Mouse (Mus musculus) G1E (cell line): ENCODE data around the gene G6pc3. TPM values are rescaled to one million over a fixed set of nuclear protein-coding genes. Genes with fewer than 3 reads are reported as not detected.
"Not testable (repeated sequence)": the region's sequence is repeated elsewhere in the genome, so short reads cannot be mapped to it uniquely, and the experiment has no call there.

Source experiments
- ATAC-seq: 2 replicates; pipeline ENCODE4 v1.8.0; 2016; ENCODE audit warnings: mild to moderate bottlenecking; ENCODE audit not compliant: insufficient number of reproducible peaks, poor library complexity, low FRiP score, severe bottlenecking; ENCODE audit errors: extremely low read depth
- DNase-seq: peaks from one replicate; pipeline ENCODE4 v3.0.0; 2012; ENCODE audit warnings: low spot score
- H3K27me3 ChIP-seq: 2 replicates; pipeline ENCODE4 v1.6.1; 2012; ENCODE audit warnings: mild to moderate bottlenecking, low read length, inconsistent platforms; ENCODE audit not compliant: insufficient read depth
- H3K36me3 ChIP-seq: replicated peaks from 2 replicates; pipeline ENCODE3; 2012; ENCODE audit warnings: mild to moderate bottlenecking, inconsistent platforms
- H3K4me1 ChIP-seq: 2 replicates; pipeline ENCODE4 v1.6.1; 2012; ENCODE audit warnings: low read depth, low read length, inconsistent platforms, mixed read lengths; ENCODE audit not compliant: insufficient read depth
- H3K4me3 ChIP-seq: 2 replicates; pipeline ENCODE4 v1.5.1; 2012; ENCODE audit warnings: low read depth, mild to moderate bottlenecking, inconsistent platforms, low read length, moderate library complexity, mixed read lengths
- H3K9me3 ChIP-seq: replicated peaks from 2 replicates; pipeline ENCODE4 v1.6.1; 2012; ENCODE audit warnings: inconsistent platforms
- CTCF ChIP-seq: IDR thresholded peaks from 2 replicates; pipeline ENCODE4 v1.5.1; 2012; ENCODE audit warnings: low read depth, low read length, inconsistent platforms, mixed read lengths
- GATA1 ChIP-seq: IDR thresholded peaks from 2 replicates; pipeline ENCODE4 v1.6.1; 2012; ENCODE audit warnings: borderline replicate concordance, low read length, inconsistent platforms, mixed read lengths
- GATA2 ChIP-seq: IDR thresholded peaks from 2 replicates; pipeline ENCODE4 v1.6.1; 2012; ENCODE audit warnings: low read depth, low read length, inconsistent platforms, borderline replicate concordance
- POLR2AphosphoS5 ChIP-seq: IDR thresholded peaks from 2 replicates; pipeline ENCODE4 v1.6.1; 2012; ENCODE audit warnings: low read depth, low read length, inconsistent platforms; ENCODE audit not compliant: insufficient replicate concordance
- TAL1 ChIP-seq: conservative IDR thresholded peaks from 2 replicates; pipeline ENCODE4 v1.6.1; 2012; ENCODE audit warnings: low read depth, low read length, inconsistent platforms, mixed read lengths
- polyA plus RNA-seq: library from polyadenylated mRNA; stranded (reverse); fragments of >175 nt; gene quantifications from 2 replicates; pipeline ENCODE4 v1.2.3, GENCODE M21; 2012
- total RNA-seq, 2 experiments: library from RNA; stranded (forward) in 1 of 2; stranded (reverse) in 1 of 2; fragments of 200-1000 nt in 1 of 2; fragments of >200 nt in 1 of 2; fragmentation: Nextera tagmentation in 1 of 2; gene quantifications; 2 replicates each; pipeline ENCODE4 v1.2.3; 2014 to 2017

The G6pc3 gene
- total and polyA plus RNA-seq, 3 experiments = 12.4 to 37.8 (median 14.8) TPM

- no peak for ATAC-seq
- no peak for DNase-seq
- peaks cover 14% of the 10 kb centered on the region for H3K4me1 ChIP-seq
- H3K9me3 ChIP-seq = peaks cover 9% of the 10 kb centered on the region
- TF ChIP-seq TAL1 (no peak), GATA1 (no peak), GATA2 (no peak), CTCF (no peak), POLR2AphosphoS5 (no peak)
- peaks cover 52% of the 10 kb centered on the region for H3K27me3 ChIP-seq
- H3K36me3 ChIP-seq = peaks cover under 1% of the 10 kb centered on the region
- H3K4me3 ChIP-seq = no peak overlapping the region
These were observed 42.9 kb upstream of the G6pc3 start for GRCm38 (mm10) chr11:102146531-102146930.

- DNase-seq (no peak), ATAC-seq (no peak)
- peaks cover 9% of the 10 kb centered on the region for H3K9me3 ChIP-seq
- no peak for TF ChIP-seq GATA2
- H3K4me1 ChIP-seq = peaks cover 14% of the 10 kb centered on the region
- H3K36me3 ChIP-seq = peaks cover 4% of the 10 kb centered on the region
- no peak overlapping the region for H3K4me3 ChIP-seq
- peaks cover 52% of the 10 kb centered on the region for H3K27me3 ChIP-seq
These were observed 42.0 kb upstream of the G6pc3 start for GRCm38 (mm10) chr11:102147213-102147989.

GRCm38 (mm10) chr11:102156039-102156785, 33.2 kb upstream of the G6pc3 start, which contains the start of gene Tmem101:
Gene Tmem101 (minus strand): TSS chr11:102156404.
- H3K36me3 ChIP-seq = peaks cover 48% of the 10 kb centered on the region
- H3K9me3 ChIP-seq = no peaks in the 10 kb centered on the region
- no peaks in the 10 kb centered on the region for H3K27me3 ChIP-seq
- TF ChIP-seq TAL1 = no peak
- no peak for TF ChIP-seq POLR2AphosphoS5
- TF ChIP-seq GATA2 = no peak
- TF ChIP-seq GATA1 = no peak
- no peak for TF ChIP-seq CTCF
- peak within 1 kb of the TSS; percentile 87 for H3K4me3 ChIP-seq
- peaks cover 23% of the 10 kb centered on the region for H3K4me1 ChIP-seq
- ATAC-seq = peak; percentile 73
- DNase-seq = peak; percentile 82

- ATAC-seq = no peak
- no peaks in the 10 kb centered on the region for H3K9me3 ChIP-seq
- H3K4me3 ChIP-seq = no peak overlapping the region; the same call in 1 of the 2 replicates
- peaks cover 23% of the 10 kb centered on the region for H3K4me1 ChIP-seq
- H3K36me3 ChIP-seq = peaks cover 51% of the 10 kb centered on the region
- no peaks in the 10 kb centered on the region for H3K27me3 ChIP-seq
- TF ChIP-seq CTCF (no peak), POLR2AphosphoS5 (no peak), GATA2 (no peak), GATA1 (no peak), TAL1 (no peak)
- no peak for DNase-seq
These were observed 32.7 kb upstream of the G6pc3 start for GRCm38 (mm10) chr11:102156786-102157089.

- not testable (repeated sequence) for H3K4me3 ChIP-seq, H3K27me3 ChIP-seq, H3K9me3 ChIP-seq, ATAC-seq, DNase-seq
- peaks cover 23% of the 10 kb centered on the region for H3K4me1 ChIP-seq
- peaks cover 55% of the 10 kb centered on the region for H3K36me3 ChIP-seq
These were observed 31.4 kb upstream of the G6pc3 start for GRCm38 (mm10) chr11:102158024-102158423.

GRCm38 (mm10) chr11:102159781-102160180, 29.6 kb upstream of the G6pc3 start:
- Histone ChIP-seq H3K27me3 (no peaks in the 10 kb centered on the region), H3K4me3 (no peak overlapping the region), H3K4me1 (peaks cover 17% of the 10 kb centered on the region), H3K36me3 (peaks cover 54% of the 10 kb centered on the region), H3K9me3 (no peaks in the 10 kb centered on the region)
- no peak for TF ChIP-seq GATA2
- no peak for TF ChIP-seq POLR2AphosphoS5
- TF ChIP-seq CTCF = no peak
- no peak for TF ChIP-seq TAL1
- TF ChIP-seq GATA1 = no peak
- DNase-seq = no peak
- ATAC-seq = no peak

- no peak for ATAC-seq
- peaks cover 96% of the 10 kb centered on the region for H3K36me3 ChIP-seq
- H3K27me3 ChIP-seq = no peaks in the 10 kb centered on the region
- H3K9me3 ChIP-seq = no peaks in the 10 kb centered on the region
- H3K4me1 ChIP-seq = peaks cover 4% of the 10 kb centered on the region
- no peak overlapping the region for H3K4me3 ChIP-seq
- DNase-seq = no peak
- TF ChIP-seq GATA2 (no peak), CTCF (no peak), TAL1 (no peak), GATA1 (no peak), POLR2AphosphoS5 (no peak)
These were observed 23.3 kb upstream of the G6pc3 start for GRCm38 (mm10) chr11:102165971-102166722.
